Mouse (Mus musculus) spleen, adult 2 months (tissue): ENCODE measurements around the gene Olfr106-ps. TPM values are rescaled to one million over a fixed set of nuclear protein-coding genes. Genes with fewer than 3 reads are reported as not detected.

Experiments used
- DNase-seq, 2 experiments: peaks; one replicate each; pipeline versions ENCODE4 v3.0.0 to v3.0.0-alpha.2; 2012 to 2021; ENCODE audit warnings: low spot score in 2 of 2, low read depth in 1 of 2
- H3K27ac ChIP-seq: fragments of 200-500 bp; 2 replicates; pipeline ENCODE4 v1.5.1; 2012; ENCODE audit warnings: low read length, inconsistent platforms; ENCODE audit not compliant: insufficient read depth
- H3K27me3 ChIP-seq: fragments of 200-500 bp; 2 replicates; pipeline ENCODE4 v1.6.1; 2012; ENCODE audit warnings: mild to moderate bottlenecking, moderate library complexity, low read length, inconsistent platforms; ENCODE audit not compliant: control insufficient read depth, insufficient read depth
- H3K36me3 ChIP-seq: fragments of 200-500 bp; 2 replicates; pipeline ENCODE4 v1.6.1; 2012; ENCODE audit warnings: mild to moderate bottlenecking, low read length, inconsistent platforms; ENCODE audit not compliant: control insufficient read depth, insufficient read depth
- H3K4me1 ChIP-seq: fragments of 200-500 bp; 2 replicates; pipeline ENCODE4 v1.6.1; 2011; ENCODE audit warnings: inconsistent platforms; ENCODE audit not compliant: control insufficient read depth, insufficient read depth, insufficient read length
- H3K4me3 ChIP-seq: fragments of 200-500 bp; 2 replicates; pipeline ENCODE4 v1.5.1; 2011; ENCODE audit warnings: mild to moderate bottlenecking, inconsistent platforms; ENCODE audit not compliant: insufficient read depth, insufficient read length; ENCODE audit errors: extremely low read depth
- CTCF ChIP-seq: fragments of 200-500 bp; IDR thresholded peaks from 2 replicates; pipeline ENCODE4 v1.5.1; 2011; ENCODE audit warnings: mild to moderate bottlenecking, inconsistent platforms; ENCODE audit not compliant: insufficient read depth, insufficient read length, insufficient replicate concordance; ENCODE audit errors: extremely low read depth
- POLR2A ChIP-seq: fragments of 200-500 bp; IDR thresholded peaks from 2 replicates; pipeline ENCODE4 v1.6.1; 2011; ENCODE audit warnings: low read depth, low read length, inconsistent platforms
- WGBS: fragments of 180-500 bp; shearing (Covaris S2); methylation state at CpG from one replicate; pipeline ENCODE4 v1.1.7; 2018; 5-methylcytosine and 5-hydroxymethylcytosine counted together
- polyA plus RNA-seq: library from polyadenylated mRNA; depleted of rRNA; stranded (reverse); fragments of >200 nt; gene quantifications from 2 replicates; pipeline ENCODE4 v1.2.3, GENCODE M21; 2012; rRNA removed

The Olfr106-ps gene
- polyA plus RNA-seq, result not detected in 2 replicates

GRCm38 (mm10) chr17:37390093-37390492, at the start of gene Olfr106-ps:
Gene Olfr106-ps, plus strand, starts transcription at chr17:37390393.
- no peaks in the 10 kb centered on the region for H3K27me3 ChIP-seq
- H3K4me3 ChIP-seq, result no peak within 1 kb of the TSS
- no peaks in the 10 kb centered on the region for H3K4me1 ChIP-seq
- no peak for DNase-seq
- no peaks in the 10 kb centered on the region for H3K36me3 ChIP-seq
- H3K27ac ChIP-seq, result no peak within 1 kb of the TSS
- TF ChIP-seq CTCF (no peak), POLR2A (no peak)
- 71% methylated on average over 1 of the region's 1 CpGs for WGBS

- Histone ChIP-seq H3K27me3 (no peaks in the 10 kb centered on the region), H3K36me3 (no peaks in the 10 kb centered on the region), H3K4me3 (no peak within 1 kb of the TSS), H3K4me1 (no peaks in the 10 kb centered on the region), H3K27ac (no peak within 1 kb of the TSS)
- TF ChIP-seq CTCF, result no peak
- TF ChIP-seq POLR2A, result no peak
- DNase-seq, result no peak
Measured at GRCm38 (mm10) chr17:37359282-37359681, 30.9 kb upstream of the Olfr106-ps start, which contains the start of gene Olfr104-ps. Gene Olfr104-ps, plus strand, starts transcription at chr17:37359582.

GRCm38 (mm10) chr17:37378733-37379132, 11.5 kb upstream of the Olfr106-ps start, which contains the start of gene Olfr105-ps:
Gene Olfr105-ps, plus strand, starts transcription at chr17:37379033.
- no peak within 1 kb of the TSS for H3K4me3 ChIP-seq
- no peak for DNase-seq
- no peaks in the 10 kb centered on the region for H3K4me1 ChIP-seq
- no peak within 1 kb of the TSS for H3K27ac ChIP-seq
- no peaks in the 10 kb centered on the region for H3K36me3 ChIP-seq
- no peak for TF ChIP-seq POLR2A
- no peak for TF ChIP-seq CTCF
- no peaks in the 10 kb centered on the region for H3K27me3 ChIP-seq

GRCm38 (mm10) chr17:37398926-37399325, 8.7 kb downstream of the Olfr106-ps start, which contains the start of gene Olfr107:
Gene Olfr107, plus strand, starts transcription at chr17:37399226.
- no peaks in the 10 kb centered on the region for H3K27me3 ChIP-seq
- no peak for TF ChIP-seq POLR2A
- TF ChIP-seq CTCF, result no peak

GRCm38 (mm10) chr17:37413380-37413779, 23.2 kb downstream of the Olfr106-ps start:
- no peaks in the 10 kb centered on the region for H3K36me3 ChIP-seq
- H3K4me1 ChIP-seq, result no peaks in the 10 kb centered on the region
- no peak overlapping the region for H3K27ac ChIP-seq
- no peak for TF ChIP-seq POLR2A
- no peak for TF ChIP-seq CTCF
- no peaks in the 10 kb centered on the region for H3K27me3 ChIP-seq
- no peak overlapping the region for H3K4me3 ChIP-seq
- DNase-seq, result no peak

More at GRCm38 (mm10) chr17:37398926-37399325, 8.7 kb downstream of the Olfr106-ps start, which contains the start of gene Olfr107:
- H3K36me3 ChIP-seq, result no peaks in the 10 kb centered on the region
- no peak within 1 kb of the TSS for H3K27ac ChIP-seq
- no peak for DNase-seq
- H3K4me1 ChIP-seq, result no peaks in the 10 kb centered on the region
- 80% methylated on average over 3 of the region's 3 CpGs for WGBS
- H3K4me3 ChIP-seq, result no peak within 1 kb of the TSS

- no peaks in the 10 kb centered on the region for H3K36me3 ChIP-seq
- TF ChIP-seq CTCF (no peak), POLR2A (no peak)
- no peak within 1 kb of the TSS for H3K27ac ChIP-seq
- no peak within 1 kb of the TSS for H3K4me3 ChIP-seq
- WGBS, result 93% methylated on average over 1 of the region's 1 CpGs
- DNase-seq, result no peak
- no peaks in the 10 kb centered on the region for H3K27me3 ChIP-seq
- no peaks in the 10 kb centered on the region for H3K4me1 ChIP-seq
Measured at GRCm38 (mm10) chr17:37445180-37445579, 55.0 kb downstream of the Olfr106-ps start, which contains the start of gene Olfr108. Gene Olfr108, plus strand, starts transcription at chr17:37445480.

Other genes starting within 250 kb of the Olfr106-ps start
- gene Olfr93, start 228.9 kb upstream of the Olfr106-ps start, polyA plus RNA-seq, result not detected in 2 replicates
- 1.1 and 1.5 TPM in 2 replicates for gene Ubd, start 196.5 kb upstream of the Olfr106-ps start, polyA plus RNA-seq
- not detected in 2 replicates for gene Olfr94, start 189.4 kb upstream of the Olfr106-ps start, polyA plus RNA-seq
- gene Olfr95, start 177.3 kb upstream of the Olfr106-ps start, polyA plus RNA-seq, result not detected in 2 replicates
- gene Olfr96, start 170.2 kb upstream of the Olfr106-ps start, polyA plus RNA-seq, result not detected in 2 replicates
- not detected in 2 replicates for gene Olfr97, start 153.1 kb upstream of the Olfr106-ps start, polyA plus RNA-seq
- not detected in 2 replicates for gene Olfr98, start 126.6 kb upstream of the Olfr106-ps start, polyA plus RNA-seq
- 27.0 and 27.4 TPM in 2 replicates for gene H2-M3, start 120.2 kb upstream of the Olfr106-ps start, polyA plus RNA-seq
- gene Olfr99, start 106.9 kb upstream of the Olfr106-ps start, polyA plus RNA-seq, result not detected in 2 replicates
- gene Olfr101, start 86.1 kb upstream of the Olfr106-ps start, polyA plus RNA-seq, result not detected in 2 replicates
- not detected in 2 replicates for gene Olfr102, start 73.3 kb upstream of the Olfr106-ps start, polyA plus RNA-seq
- not detected in 2 replicates for gene Olfr103, start 50.7 kb upstream of the Olfr106-ps start, polyA plus RNA-seq
- not detected in 2 replicates for gene Olfr104-ps, start 30.8 kb upstream of the Olfr106-ps start, polyA plus RNA-seq
- gene Olfr105-ps, start 11.4 kb upstream of the Olfr106-ps start, polyA plus RNA-seq, result not detected in 2 replicates
- not detected in 2 replicates for gene Olfr107, start 8.8 kb downstream of the Olfr106-ps start, polyA plus RNA-seq
- not detected in 2 replicates for gene Olfr108, start 55.1 kb downstream of the Olfr106-ps start, polyA plus RNA-seq
- gene Olfr109, start 68.5 kb downstream of the Olfr106-ps start, polyA plus RNA-seq, result not detected in 2 replicates
- gene H2-M2, start 93.2 kb downstream of the Olfr106-ps start, polyA plus RNA-seq, result 2.7 and 4.5 TPM in 2 replicates
- 0.05 TPM in 1 of 2 replicates, not detected in the other for gene Olfr110, start 102.1 kb downstream of the Olfr106-ps start, polyA plus RNA-seq
- 0.27 and 0.29 TPM in 2 replicates for gene Olfr111, start 117.6 kb downstream of the Olfr106-ps start, polyA plus RNA-seq
- gene Olfr112, start 179.1 kb downstream of the Olfr106-ps start, polyA plus RNA-seq, result not detected in 2 replicates
- gene Olfr113, start 187.3 kb downstream of the Olfr106-ps start, polyA plus RNA-seq, result not detected in 2 replicates
- gene Olfr114, start 202.3 kb downstream of the Olfr106-ps start, polyA plus RNA-seq, result not detected in 2 replicates
- gene Olfr115, start 236.7 kb downstream of the Olfr106-ps start, polyA plus RNA-seq, result not detected in 2 replicates
- not detected in 2 replicates for gene Olfr116, start 236.8 kb downstream of the Olfr106-ps start, polyA plus RNA-seq